Comparison of ENCODE assay signal across 9 mouse cellular contexts in the genomic region with DNA sequence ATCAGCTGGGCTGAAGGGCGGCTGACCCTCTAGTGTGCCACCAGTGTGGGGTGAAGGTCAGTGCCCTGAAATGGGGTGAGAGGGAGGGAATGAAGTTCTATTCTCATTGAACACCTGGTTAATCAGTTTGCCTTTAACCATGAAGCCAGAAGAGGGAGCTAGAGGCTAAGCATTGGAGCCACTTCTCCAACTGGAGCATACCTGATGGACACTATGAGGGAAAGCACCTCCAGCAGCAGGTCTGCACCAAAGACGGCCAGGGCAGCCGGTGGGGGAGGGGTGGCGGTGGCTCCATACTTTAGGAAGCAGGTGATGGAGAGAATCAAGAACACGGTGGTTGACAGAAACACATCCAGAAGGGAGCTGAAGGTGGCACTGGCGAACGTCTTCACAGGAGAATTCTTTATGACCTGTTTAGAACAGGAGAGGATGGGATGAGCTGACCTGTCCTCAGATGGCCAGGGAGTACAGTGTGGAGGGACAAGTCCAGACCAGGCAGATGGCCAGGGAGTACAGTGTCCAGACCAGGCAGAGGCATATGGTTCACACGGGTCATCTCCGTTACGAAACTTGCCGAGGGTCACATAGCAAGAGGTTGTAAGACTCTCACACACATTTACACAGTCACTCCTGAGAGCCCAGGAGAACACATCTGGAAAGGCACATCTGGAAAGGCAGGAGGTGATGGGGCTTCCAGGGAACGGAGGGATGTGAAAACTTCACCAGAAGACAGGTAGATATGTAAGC.
DNase-seq lines count a peak whose midpoint lies in the region; ATAC-seq and TF ChIP-seq lines count a peak whose summit lies in the region.
"Had no signal": no experiment of that assay in that cellular context is flagged by ENCODE, and none has a peak within 500 bp of the region (broad histone marks: within the 10 kb centered on the region; RNA-seq: fewer than 3 reads in every experiment).

No protein-coding gene starts in this region.

- H3K4me2 ChIP-seq in kidney, embryonic 16.5 days (replicated peaks; ENCODE audit: low read depth, low read length): no peak overlapping the region
- no peak overlapping the region for H3K4me2 ChIP-seq in intestine, embryonic 16.5 days (ENCODE audit: low read depth, low read length)
- no peak overlapping the region for H3K4me2 ChIP-seq in forebrain, embryonic 11.5 days (ENCODE audit: low read depth, low read length, severe bottlenecking)
- H3K4me2 ChIP-seq: midbrain, embryonic 12.5 days had no signal

- TF ChIP-seq CTCF in ES-Bruce4 (IDR thresholded peaks at IDR 0.05; ENCODE audit: low read depth, low read length): peak; percentile 43

- no peaks in the 10 kb centered on the region for H3K27me3 ChIP-seq in kidney, embryonic 16.5 days (ENCODE audit: insufficient read depth, low read length)
- H3K27me3 ChIP-seq in ES-Bruce4 (ENCODE audit: control insufficient read depth, insufficient read depth, low read length, poor library complexity, severe bottlenecking): no peaks in the 10 kb centered on the region
- no peaks in the 10 kb centered on the region for H3K27me3 ChIP-seq in intestine, embryonic 16.5 days (replicated peaks; ENCODE audit: control insufficient read depth, insufficient read depth, low read length)
- no peaks in the 10 kb centered on the region for H3K27me3 ChIP-seq in forebrain, embryonic 11.5 days (ENCODE audit: control insufficient read depth, insufficient read depth, low read length)
- H3K27me3 ChIP-seq: midbrain, embryonic 12.5 days had no signal

- H3K4me1 ChIP-seq in kidney, embryonic 16.5 days (ENCODE audit: insufficient read depth, low read length): no peaks in the 10 kb centered on the region
- no peaks in the 10 kb centered on the region for H3K4me1 ChIP-seq in ES-Bruce4 (ENCODE audit: control insufficient read depth, insufficient read depth, low read length)
- no peaks in the 10 kb centered on the region for H3K4me1 ChIP-seq in intestine, embryonic 16.5 days (ENCODE audit: control insufficient read depth, insufficient read depth, low read length)
- no peaks in the 10 kb centered on the region for H3K4me1 ChIP-seq in forebrain, embryonic 11.5 days (replicated peaks; ENCODE audit: control insufficient read depth, insufficient read depth, low read length)
- H3K4me1 ChIP-seq: midbrain, embryonic 12.5 days had no signal

- no peak overlapping the region for H3K27ac ChIP-seq in kidney, embryonic 16.5 days (ENCODE audit: low read length)
- no peak overlapping the region for H3K27ac ChIP-seq in ES-Bruce4 (ENCODE audit: insufficient read depth, low read length)
- H3K27ac ChIP-seq in intestine, embryonic 16.5 days (ENCODE audit: low read length): no peak overlapping the region
- no peak overlapping the region for H3K27ac ChIP-seq in forebrain, embryonic 11.5 days (ENCODE audit: low read depth, low read length)
- H3K27ac ChIP-seq: midbrain, embryonic 12.5 days had no signal

- H3K9me3 ChIP-seq in kidney, embryonic 16.5 days (ENCODE audit: low read length): no peaks in the 10 kb centered on the region
- no peaks in the 10 kb centered on the region for H3K9me3 ChIP-seq in ES-Bruce4 (replicated peaks; ENCODE audit: control insufficient read depth, insufficient read depth, low read length, poor library complexity, severe bottlenecking)
- H3K9me3 ChIP-seq in intestine, embryonic 16.5 days (ENCODE audit: control insufficient read depth, low read length): no peaks in the 10 kb centered on the region
- no peaks in the 10 kb centered on the region for H3K9me3 ChIP-seq in forebrain, embryonic 11.5 days (ENCODE audit: control insufficient read depth, low read length)
- H3K9me3 ChIP-seq: midbrain, embryonic 12.5 days had no signal

- peak; percentile 38 for DNase-seq in kidney, adult 11 months
- peak; percentile 60 for DNase-seq in cerebellum, adult 9-10 months
- DNase-seq in mesoderm, embryonic 11.5 days (ENCODE audit: low read depth, low spot score): peak; percentile 21
- no peak for DNase-seq in forebrain, embryonic 11.5 days (ENCODE audit: low spot score)

- TF ChIP-seq POLR2A in ES-Bruce4 (IDR thresholded peaks at IDR 0.05; ENCODE audit: insufficient read depth, low read length): no peak

- TF ChIP-seq EP300 in ES-Bruce4 (IDR thresholded peaks at IDR 0.05; ENCODE audit: insufficient read depth, low read depth, low read length): no peak

- no peak overlapping the region for H3K9ac ChIP-seq in kidney, embryonic 16.5 days (replicated peaks; ENCODE audit: low read length)
- no peak overlapping the region for H3K9ac ChIP-seq in ES-Bruce4 (ENCODE audit: low read depth, poor library complexity, severe bottlenecking)
- no peak overlapping the region for H3K9ac ChIP-seq in intestine, embryonic 16.5 days (ENCODE audit: low read depth, low read length)
- no peak overlapping the region for H3K9ac ChIP-seq in forebrain, embryonic 11.5 days (ENCODE audit: low read length)
- H3K9ac ChIP-seq: midbrain, embryonic 12.5 days had no signal

- no peak overlapping the region for H3K4me3 ChIP-seq in kidney, embryonic 16.5 days (ENCODE audit: low read length)
- H3K4me3 ChIP-seq in ES-Bruce4 (ENCODE audit: low read depth, low read length): no peak overlapping the region
- no peak overlapping the region for H3K4me3 ChIP-seq in intestine, embryonic 16.5 days (ENCODE audit: low read length)
- H3K4me3 ChIP-seq in forebrain, embryonic 11.5 days (ENCODE audit: low read depth, low read length): no peak overlapping the region
- H3K4me3 ChIP-seq: midbrain, embryonic 12.5 days had no signal

- no peak for ATAC-seq in kidney, embryonic 16.5 days (ENCODE audit: low FRiP score, low TSS enrichment)
- ATAC-seq in intestine, embryonic 16.5 days: 0 out of 2 replicates have a peak, but pooled peaks have one; percentile 36
- ATAC-seq in activated CD4-positive, CD25-positive, alpha-beta regulatory T cell, adult 4 months: no peak
- no peak for ATAC-seq in forebrain, embryonic 11.5 days (replicated peaks; ENCODE audit: low FRiP score)

- no peaks in the 10 kb centered on the region for H3K36me3 ChIP-seq in kidney, embryonic 16.5 days (ENCODE audit: insufficient read depth, low read length)
- H3K36me3 ChIP-seq in ES-Bruce4 (ENCODE audit: control insufficient read depth, insufficient read depth, low read length, poor library complexity, severe bottlenecking): no peaks in the 10 kb centered on the region
- H3K36me3 ChIP-seq in intestine, embryonic 16.5 days (ENCODE audit: control insufficient read depth, insufficient read depth, low read length): peaks cover 3% of the 10 kb centered on the region; the same call in 1 of the 2 replicates
- H3K36me3 ChIP-seq in forebrain, embryonic 11.5 days (ENCODE audit: control insufficient read depth, insufficient read depth, low read length): no peaks in the 10 kb centered on the region
- H3K36me3 ChIP-seq: midbrain, embryonic 12.5 days had no signal

- WGBS in kidney, embryonic 16.5 days: 60% methylated on average over 12 of the region's 12 CpGs
- 65% methylated on average over 12 of the region's 12 CpGs for WGBS in intestine, embryonic 16.5 days
- 73% methylated on average over 12 of the region's 12 CpGs for WGBS in forebrain, embryonic 11.5 days
